Mouse (Mus musculus) liver, adult 2 months (tissue): Measurements from ENCODE around the gene Pcid2. TPM values are rescaled to one million over a fixed set of nuclear protein-coding genes. Genes with fewer than 3 reads are reported as not detected.
A peak's percentile ranks its signal among the peaks of the same experiment; 100 is the strongest.
"Not testable (repeated sequence)": the region's sequence is repeated elsewhere in the genome, so short reads cannot be mapped to it uniquely, and the experiment has no call there.

Experiments used
- DNase-seq: peaks from one replicate; pipeline ENCODE4 v3.0.0-alpha.2; 2011; ENCODE audit warnings: low read depth, low spot score; ENCODE audit errors: extremely low read depth
- H3K27ac ChIP-seq: fragments of 200-500 bp; replicated peaks from 2 replicates; pipeline ENCODE4 v1.5.1; 2012; ENCODE audit warnings: low read depth, mild to moderate bottlenecking, control low read depth, inconsistent platforms, low read length; ENCODE audit not compliant: insufficient read depth
- H3K27me3 ChIP-seq: fragments of 200-500 bp; 2 replicates; pipeline ENCODE4 v1.6.1; 2012; ENCODE audit warnings: mild to moderate bottlenecking, moderate library complexity, low read length, inconsistent platforms; ENCODE audit not compliant: control insufficient read depth, insufficient read depth
- H3K36me3 ChIP-seq: fragments of 200-500 bp; 2 replicates; pipeline ENCODE4 v1.6.1; 2012; ENCODE audit warnings: low read length, inconsistent platforms; ENCODE audit not compliant: control insufficient read depth, insufficient read depth
- H3K4me1 ChIP-seq: fragments of 200-500 bp; 2 replicates; pipeline ENCODE4 v1.6.1; 2011; ENCODE audit warnings: low read length; ENCODE audit not compliant: control insufficient read depth, insufficient read depth
- H3K4me3 ChIP-seq: fragments of 200-500 bp; 2 replicates; pipeline ENCODE4 v1.5.1; 2011; ENCODE audit warnings: low read depth, mild to moderate bottlenecking, control low read depth, low read length, moderate library complexity; ENCODE audit not compliant: insufficient read depth
- H3K79me2 ChIP-seq: fragments of 200-500 bp; 2 replicates; pipeline ENCODE4 v1.6.1; 2012; ENCODE audit warnings: inconsistent platforms, mild to moderate bottlenecking, low read length, moderate library complexity; ENCODE audit not compliant: control insufficient read depth, insufficient read depth
- H3K9ac ChIP-seq: fragments of 200-500 bp; 2 replicates; pipeline ENCODE4 v1.6.1; 2012; ENCODE audit warnings: low read depth, mild to moderate bottlenecking, control low read depth, inconsistent platforms, low read length
- CTCF ChIP-seq: fragments of 200-500 bp; IDR thresholded peaks from 2 replicates; pipeline ENCODE4 v1.5.1; 2011; ENCODE audit warnings: low read depth, low read length, control low read depth
- POLR2A ChIP-seq: fragments of 200-500 bp; IDR thresholded peaks from 2 replicates; pipeline ENCODE4 v1.6.1; 2011; ENCODE audit warnings: low read length, control low read depth; ENCODE audit not compliant: insufficient read depth; ENCODE audit errors: extremely low read depth
- WGBS: fragments of 180-500 bp; shearing (Covaris S2); methylation state at CpG from one replicate; pipeline ENCODE4 v1.1.7; 2018; 5-methylcytosine and 5-hydroxymethylcytosine counted together
- polyA plus RNA-seq: library from polyadenylated mRNA; depleted of rRNA; stranded (reverse); fragments of >200 nt; gene quantifications from 2 replicates; pipeline ENCODE4 v1.2.3, GENCODE M21; 2012
- total RNA-seq: library from RNA; depleted of rRNA; stranded (reverse); fragments of >200 nt; gene quantifications from 2 replicates; pipeline ENCODE4 v1.2.3, GENCODE M21; 2014

Gene Pcid2
- total and polyA plus RNA-seq, 2 experiments, result 7.0 to 11.6 TPM

DNA sequence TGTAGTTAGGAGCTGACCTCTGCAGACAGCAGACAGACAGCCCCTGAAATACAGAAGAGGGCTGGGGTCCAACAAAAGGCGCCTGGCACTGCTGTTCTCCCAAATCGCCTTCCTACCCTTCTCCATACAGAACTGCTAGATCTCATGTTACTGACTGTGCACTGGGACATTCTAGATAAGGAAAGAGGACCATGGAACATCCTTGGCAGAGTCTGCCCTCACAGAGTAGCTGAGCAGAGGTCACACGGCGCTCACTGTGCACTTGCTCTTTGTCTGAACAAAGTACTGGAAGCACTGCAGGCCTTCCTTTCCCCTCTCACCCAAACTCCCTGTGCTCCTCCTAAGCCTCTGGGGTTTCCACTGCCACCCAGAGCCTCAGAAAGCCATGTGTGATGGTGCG lies 36.4 kb upstream of the Pcid2 start:
- TF ChIP-seq CTCF (no peak), POLR2A (no peak)
- WGBS, result 75% methylated on average over 5 of the region's 5 CpGs
- no peak overlapping the region for H3K4me3 ChIP-seq
- DNase-seq, result peak; percentile 55
- no peaks in the 10 kb centered on the region for H3K79me2 ChIP-seq
- H3K27me3 ChIP-seq, result no peaks in the 10 kb centered on the region
- no peak overlapping the region for H3K27ac ChIP-seq
- H3K9ac ChIP-seq, result no peak overlapping the region
- H3K4me1 ChIP-seq, result peaks cover 2% of the 10 kb centered on the region; the same call in 1 of the 2 replicates
- peaks cover 74% of the 10 kb centered on the region for H3K36me3 ChIP-seq

DNA sequence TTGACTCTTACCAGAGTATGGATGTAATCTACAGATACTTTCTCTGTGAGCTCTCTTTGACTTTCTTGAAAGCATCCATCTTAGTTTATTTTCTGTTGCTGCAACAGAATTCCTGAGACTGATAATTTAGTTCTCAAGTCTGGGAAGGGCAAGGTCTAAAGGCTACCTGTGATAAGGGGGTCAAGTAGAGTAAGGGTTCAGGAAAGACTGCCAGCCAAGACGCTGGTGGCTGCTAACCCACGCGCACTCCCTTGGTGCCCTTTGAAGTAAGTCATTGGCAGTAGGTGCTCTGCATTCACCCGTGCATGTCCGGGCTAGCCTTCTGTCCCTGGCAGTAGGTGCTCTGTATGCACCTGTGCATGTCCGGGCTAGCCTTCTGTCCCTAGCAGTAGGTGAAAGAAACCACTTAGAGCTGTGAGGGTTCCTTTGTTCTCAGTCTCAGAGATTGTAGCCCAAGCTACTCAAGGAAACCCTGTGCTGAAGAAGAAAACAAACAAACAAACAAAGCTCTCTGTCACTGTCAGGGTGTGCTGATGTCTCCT lies 34.5 kb upstream of the Pcid2 start:
- Histone ChIP-seq H3K36me3 (peaks cover 77% of the 10 kb centered on the region), H3K9ac (no peak overlapping the region), H3K4me3 (no peak overlapping the region), H3K27ac (no peak overlapping the region), H3K4me1 (peaks cover 2% of the 10 kb centered on the region; the same call in 1 of the 2 replicates), H3K27me3 (no peaks in the 10 kb centered on the region), H3K79me2 (no peaks in the 10 kb centered on the region)
- WGBS, result 69% methylated on average over 6 of the region's 6 CpGs
- no peak for TF ChIP-seq POLR2A
- no peak for TF ChIP-seq CTCF
- no peak for DNase-seq

DNA sequence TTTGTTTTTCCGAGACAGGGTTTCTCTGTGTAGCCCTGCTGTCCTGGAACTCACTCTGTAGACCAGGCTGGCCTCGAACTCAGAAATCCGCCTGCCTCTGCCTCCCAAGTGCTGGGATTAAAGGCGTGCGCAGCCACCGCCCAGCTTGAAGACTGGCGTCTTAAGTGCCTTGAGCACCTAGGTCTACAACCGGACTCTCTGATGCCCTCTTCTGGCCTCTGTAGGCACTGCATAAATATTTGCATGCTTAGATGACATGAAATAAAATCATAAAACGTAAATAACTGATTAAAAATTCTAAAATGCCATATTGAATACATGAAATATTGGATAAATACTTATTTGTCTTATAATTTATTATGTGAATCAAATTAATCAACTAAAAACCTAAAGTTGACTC lies 27.0 kb upstream of the Pcid2 start:
- DNase-seq, result peak; percentile 41
- H3K79me2 ChIP-seq, H3K27me3 ChIP-seq, H3K9ac ChIP-seq, H3K4me3 ChIP-seq, H3K27ac ChIP-seq, H3K4me1 ChIP-seq: not testable (repeated sequence)
- peaks cover 74% of the 10 kb centered on the region for H3K36me3 ChIP-seq
- peak; percentile 61 for TF ChIP-seq CTCF
- 77% methylated on average over 9 of the region's 9 CpGs for WGBS

DNA sequence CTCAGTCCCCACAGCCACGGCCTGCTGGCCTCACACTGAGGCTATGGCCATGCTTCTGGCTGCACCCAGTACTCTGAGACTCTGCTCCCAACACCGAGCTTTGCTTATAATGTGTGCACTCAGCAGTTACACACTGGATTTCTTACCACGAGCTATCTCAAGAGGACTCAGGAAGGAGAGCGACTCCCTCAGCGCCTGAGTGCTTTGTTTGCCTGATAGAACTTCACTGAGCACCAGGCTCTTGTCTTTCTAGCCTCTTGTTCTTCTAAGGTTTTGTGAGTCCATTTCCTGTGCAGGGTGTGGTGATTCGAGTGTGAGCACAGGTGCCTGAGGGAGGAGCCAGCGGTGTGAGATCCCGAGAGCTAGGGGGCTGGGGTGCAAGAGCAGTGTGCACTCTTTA lies 19.6 kb upstream of the Pcid2 start:
- TF ChIP-seq CTCF (no peak), POLR2A (no peak)
- Histone ChIP-seq H3K27me3 (no peaks in the 10 kb centered on the region), H3K4me3 (no peak overlapping the region), H3K9ac (no peak overlapping the region), H3K79me2 (no peaks in the 10 kb centered on the region), H3K36me3 (peaks cover 45% of the 10 kb centered on the region), H3K27ac (no peak overlapping the region), H3K4me1 (no peaks in the 10 kb centered on the region)
- WGBS, result 91% methylated on average over 8 of the region's 8 CpGs
- no peak for DNase-seq

DNA sequence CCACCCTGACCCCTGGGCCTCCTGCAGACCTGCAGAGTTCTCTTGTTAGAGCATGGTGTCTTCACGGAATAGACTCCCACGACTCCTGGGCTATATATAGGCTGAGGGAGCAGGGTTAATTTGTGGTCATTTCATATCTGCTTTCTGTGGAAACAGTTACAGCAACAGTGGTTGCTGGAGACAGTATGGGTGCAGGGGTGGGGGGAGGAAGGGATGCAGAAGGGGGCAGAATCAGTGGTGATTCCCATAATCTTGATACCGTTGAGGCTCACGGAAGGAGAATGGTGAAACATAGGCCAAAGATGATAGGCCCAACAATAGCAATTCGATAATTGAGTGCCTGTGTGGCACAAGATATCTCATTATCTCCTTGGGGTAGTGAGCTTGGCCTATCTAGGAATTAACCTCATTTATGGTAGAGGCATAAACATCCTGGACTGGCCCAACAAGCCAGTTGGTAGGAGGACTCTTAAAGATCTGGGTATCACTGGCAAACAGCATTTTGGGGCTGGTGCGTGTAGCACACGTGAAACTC lies 17.7 kb upstream of the Pcid2 start:
- Histone ChIP-seq H3K4me3 (no peak overlapping the region), H3K79me2 (no peaks in the 10 kb centered on the region), H3K9ac (no peak overlapping the region), H3K36me3 (peaks cover 43% of the 10 kb centered on the region), H3K27me3 (no peaks in the 10 kb centered on the region), H3K27ac (no peak overlapping the region), H3K4me1 (no peaks in the 10 kb centered on the region)
- WGBS, result 87% methylated on average over 7 of the region's 7 CpGs
- TF ChIP-seq CTCF, result no peak
- no peak for TF ChIP-seq POLR2A
- DNase-seq, result no peak

DNA sequence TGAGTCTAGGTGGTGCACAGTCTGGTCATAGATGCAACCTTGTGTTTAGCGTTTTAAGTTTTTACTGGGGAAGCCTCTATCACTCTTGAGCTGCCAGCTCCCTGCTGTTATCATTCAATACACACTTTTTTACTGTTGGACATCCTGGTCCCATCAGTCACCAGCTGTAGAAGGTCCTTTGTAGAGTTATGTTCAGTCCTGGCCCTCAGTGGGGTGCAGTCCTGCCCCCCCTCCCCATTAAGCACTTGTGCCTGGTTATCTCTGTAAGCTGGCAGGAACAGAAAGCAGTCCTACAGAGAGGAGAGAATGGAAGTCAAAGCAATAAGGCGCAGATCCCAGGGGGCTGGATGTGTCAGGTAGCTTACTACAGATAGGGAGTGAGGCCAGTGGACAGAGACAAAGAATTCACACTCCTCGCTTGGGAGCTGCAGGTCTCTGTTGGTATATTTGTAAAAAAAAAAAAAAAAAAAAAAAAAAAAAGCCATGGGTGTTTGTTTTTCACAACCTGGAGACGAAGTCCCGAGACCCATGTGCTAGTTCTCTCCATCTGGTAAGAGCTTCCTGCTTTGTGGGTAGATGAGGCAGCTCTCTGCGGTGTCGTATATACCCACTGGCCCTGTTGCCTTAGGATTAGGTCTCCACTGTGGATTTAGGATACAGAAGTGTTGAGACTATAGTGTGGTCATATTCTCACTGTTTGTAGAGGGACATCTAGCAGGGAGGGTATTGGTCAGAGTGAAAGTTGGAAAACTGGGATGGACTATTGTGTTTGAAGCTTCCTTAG lies 15.8 kb upstream of the Pcid2 start:
- peaks cover 28% of the 10 kb centered on the region for H3K36me3 ChIP-seq
- H3K4me3 ChIP-seq, result no peak overlapping the region
- no peak for DNase-seq
- H3K27ac ChIP-seq, result no peak overlapping the region
- no peaks in the 10 kb centered on the region for H3K79me2 ChIP-seq
- no peaks in the 10 kb centered on the region for H3K4me1 ChIP-seq
- no peak overlapping the region for H3K9ac ChIP-seq
- H3K27me3 ChIP-seq, result no peaks in the 10 kb centered on the region
- no peak for TF ChIP-seq POLR2A
- no peak for TF ChIP-seq CTCF
- WGBS, result 86% methylated on average over 7 of the region's 7 CpGs
